Mouse (Mus musculus) testis, adult 2 months (tissue): ENCODE measurements around the gene Egfl8.

Source experiments
- CTCF ChIP-seq: fragments of 200-500 bp; IDR thresholded peaks from 2 replicates; pipeline ENCODE4 v1.5.1; 2012; ENCODE audit warnings: low read depth, mild to moderate bottlenecking, inconsistent platforms, low read length, moderate library complexity; ENCODE audit not compliant: control insufficient read depth, insufficient read depth, insufficient replicate concordance
- POLR2A ChIP-seq: fragments of 200-500 bp; IDR thresholded peaks from 2 replicates; pipeline ENCODE4 v1.6.1; 2012; ENCODE audit warnings: low read depth, mild to moderate bottlenecking, inconsistent platforms, low read length, moderate library complexity; ENCODE audit not compliant: control insufficient read depth

DNA sequence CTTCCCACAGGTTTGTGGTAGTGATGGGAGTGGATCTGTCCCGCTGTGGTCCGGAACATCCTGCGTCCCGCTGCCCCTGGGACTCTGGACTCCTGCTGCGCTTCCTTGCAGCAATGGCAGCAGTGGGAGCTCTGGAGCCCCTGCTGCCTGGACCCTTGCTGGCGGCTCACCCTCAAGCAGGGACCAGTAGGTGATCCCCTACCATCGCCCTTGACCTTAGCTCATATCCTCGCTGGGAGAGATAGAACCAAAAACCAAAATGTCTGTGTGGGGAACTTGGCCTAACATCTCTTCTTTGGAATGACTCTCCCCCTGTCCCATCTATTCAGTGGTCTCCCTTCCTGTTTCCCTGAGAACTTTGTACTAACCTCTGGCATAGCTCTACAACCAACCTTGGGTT lies 32.0 kb downstream of the Egfl8 start:
- TF ChIP-seq CTCF (no peak), POLR2A (no peak)
